Mouse (Mus musculus) liver, embryonic 11.5 days (tissue): ENCODE data around the gene Tnni3k. TPM values are rescaled to one million over a fixed set of nuclear protein-coding genes. Genes with fewer than 3 reads are reported as not detected.

ENCODE experiments used
- ATAC-seq: fragments of 200-750 bp; cut with Nextera tagmentation; replicated peaks from 2 replicates; pipeline ENCODE4 v1.8.0; 2017; ENCODE audit warnings: moderate number of reproducible peaks, mild to moderate bottlenecking, moderate TSS enrichment, moderate library complexity; ENCODE audit not compliant: low FRiP score
- DNase-seq: peaks from one replicate; pipeline ENCODE4 v3.0.0-alpha.2; 2017; ENCODE audit warnings: low spot score
- H3K27ac ChIP-seq: fragments of 300-500 bp; sonication (generic); 2 replicates; pipeline ENCODE4 v1.5.1; 2014; ENCODE audit warnings: mild to moderate bottlenecking, low read depth, low read length, control low read depth
- H3K27me3 ChIP-seq: fragments of 300-500 bp; sonication (generic); replicated peaks from 2 replicates; pipeline ENCODE4 v1.6.1; 2014; ENCODE audit warnings: low read length, mixed read lengths; ENCODE audit not compliant: control insufficient read depth, insufficient read depth
- H3K36me3 ChIP-seq: fragments of 300-500 bp; sonication (generic); 2 replicates; pipeline ENCODE4 v1.6.1; 2014; ENCODE audit warnings: mild to moderate bottlenecking, low read length, moderate library complexity, mixed read lengths; ENCODE audit not compliant: control insufficient read depth, insufficient read depth
- H3K4me1 ChIP-seq: fragments of 300-500 bp; sonication (generic); replicated peaks from 2 replicates; pipeline ENCODE4 v1.6.1; 2014; ENCODE audit warnings: low read length, mixed read lengths; ENCODE audit not compliant: control insufficient read depth, insufficient read depth
- H3K4me2 ChIP-seq: fragments of 300-500 bp; sonication (generic); 2 replicates; pipeline ENCODE4 v1.6.1; 2014; ENCODE audit warnings: mild to moderate bottlenecking, control low read depth, moderate library complexity
- H3K4me3 ChIP-seq: fragments of 300-500 bp; sonication (generic); 2 replicates; pipeline ENCODE4 v1.5.1; 2014; ENCODE audit warnings: low read depth, low read length, control low read depth
- H3K9ac ChIP-seq: fragments of 300-500 bp; sonication (generic); 2 replicates; pipeline ENCODE4 v1.6.1; 2014; ENCODE audit warnings: low read depth, low read length, control low read depth
- H3K9me3 ChIP-seq: fragments of 300-500 bp; sonication (generic); 2 replicates; pipeline ENCODE4 v1.6.1; 2016; ENCODE audit warnings: low read length, inconsistent platforms, mixed read lengths; ENCODE audit not compliant: control insufficient read depth
- WGBS: fragments of 180-500 bp; shearing (Covaris S2); extraction: QIAGEN DNeasy Blood & Tissue Kit; methylation state at CpG from one replicate; pipeline ENCODE4 v1.1.7; 2014; 5-methylcytosine and 5-hydroxymethylcytosine counted together
- polyA plus RNA-seq: library from polyadenylated mRNA; unstranded; fragments of >200 nt; fragmentation: Nextera tagmentation; extraction: Ambion mirVana; gene quantifications from 2 replicates; pipeline ENCODE4 v1.2.1, GENCODE M21; 2014

Tnni3k gene
- polyA plus RNA-seq, 1 experiment from 2014 or later, result 0.14 TPM

DNA sequence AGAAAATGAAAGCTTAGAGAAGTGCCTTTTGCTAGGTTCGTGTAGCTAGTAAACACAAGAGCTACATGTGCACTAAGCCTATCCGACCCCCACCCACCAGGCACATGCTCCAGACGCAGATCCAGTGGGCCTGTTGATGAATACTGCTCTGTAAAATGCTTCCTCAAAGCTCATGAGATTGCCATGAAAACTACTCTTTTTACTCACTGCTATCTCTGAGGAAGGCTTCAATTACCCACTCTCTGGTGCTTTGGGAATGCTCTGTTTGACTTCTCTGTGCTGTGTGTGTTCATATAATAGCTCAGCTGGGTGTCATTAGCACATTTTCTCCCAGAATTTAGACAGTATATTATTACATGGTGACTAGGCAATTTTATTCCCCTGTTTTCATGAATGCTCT lies 297.1 kb downstream of the Tnni3k start:
- Histone ChIP-seq H3K36me3 (no peaks in the 10 kb centered on the region), H3K9ac (no peak overlapping the region), H3K4me1 (no peaks in the 10 kb centered on the region), H3K27ac (no peak overlapping the region), H3K9me3 (no peaks in the 10 kb centered on the region), H3K27me3 (no peaks in the 10 kb centered on the region), H3K4me2 (no peak overlapping the region), H3K4me3 (no peak overlapping the region)
- 84% methylated on average over 3 of the region's 3 CpGs for WGBS
- ATAC-seq (no peak), DNase-seq (no peak)

DNA sequence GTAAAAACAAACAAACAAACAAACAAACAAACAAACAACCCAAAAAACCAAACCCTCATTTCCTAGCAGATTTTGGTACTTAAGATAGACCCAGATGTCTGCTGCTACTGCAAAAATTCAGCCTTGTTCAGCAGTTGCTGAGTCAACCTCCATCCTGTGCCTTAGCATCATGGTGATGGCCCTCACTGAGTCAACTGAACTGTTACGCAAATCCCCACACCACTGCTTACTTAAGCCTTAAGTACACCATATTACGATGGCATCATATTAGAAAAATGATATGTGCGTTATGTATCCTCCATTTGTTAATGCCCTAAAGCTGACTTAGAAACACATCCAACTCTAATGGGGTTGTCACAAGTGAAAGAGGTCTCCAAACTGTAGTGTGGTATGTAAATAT lies 300.0 kb downstream of the Tnni3k start:
- no peak for ATAC-seq
- H3K9me3 ChIP-seq, result no peaks in the 10 kb centered on the region
- WGBS, result 87% methylated on average over 3 of the region's 3 CpGs
- H3K4me1 ChIP-seq, result no peaks in the 10 kb centered on the region
- H3K9ac ChIP-seq, result no peak overlapping the region
- H3K27me3 ChIP-seq, result no peaks in the 10 kb centered on the region
- no peak overlapping the region for H3K4me2 ChIP-seq
- no peak overlapping the region for H3K27ac ChIP-seq
- no peaks in the 10 kb centered on the region for H3K36me3 ChIP-seq
- no peak for DNase-seq
- H3K4me3 ChIP-seq, result no peak overlapping the region

DNA sequence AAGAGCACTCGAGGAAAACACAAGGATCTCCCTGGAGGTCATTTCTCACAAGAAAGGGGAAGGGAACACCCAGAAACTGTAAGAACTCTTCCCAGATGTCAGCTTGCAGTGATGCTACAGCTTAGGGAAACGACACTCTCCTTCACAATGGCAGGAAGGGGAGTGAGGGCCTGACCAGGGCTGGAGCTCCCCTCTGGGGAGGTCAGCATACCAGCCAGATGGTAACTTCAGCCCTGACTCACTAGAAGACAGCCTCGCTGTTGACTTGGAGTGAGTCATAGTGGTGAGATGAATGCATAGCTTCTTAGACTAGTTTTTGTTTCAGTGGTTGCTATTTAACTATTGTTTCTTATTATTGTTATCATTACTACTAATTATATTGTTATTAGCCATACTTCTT lies 300.7 kb downstream of the Tnni3k start:
- no peak for ATAC-seq
- H3K4me1 ChIP-seq, result no peaks in the 10 kb centered on the region

DNA sequence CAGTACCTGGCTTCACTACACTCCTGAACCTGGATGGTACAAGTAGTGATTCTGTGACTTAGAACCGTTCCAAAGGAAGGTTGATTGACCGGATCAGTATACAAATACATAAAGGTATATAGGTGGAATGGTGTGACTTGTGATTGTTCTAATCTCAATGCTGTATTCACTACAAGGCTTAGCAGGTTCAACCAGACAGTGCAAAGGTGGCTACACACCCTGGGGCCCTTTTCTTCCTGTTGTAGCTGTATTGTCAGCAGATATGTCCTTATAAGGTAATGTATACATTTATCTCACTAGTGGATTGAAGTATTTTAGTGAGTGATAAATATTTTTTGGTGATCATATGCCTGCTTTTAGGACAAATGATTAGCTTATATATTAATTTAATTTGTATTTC lies 310.9 kb downstream of the Tnni3k start:
- Histone ChIP-seq H3K9me3 (no peaks in the 10 kb centered on the region), H3K4me1 (no peaks in the 10 kb centered on the region), H3K4me2 (no peak overlapping the region), H3K9ac (no peak overlapping the region), H3K27ac (no peak overlapping the region), H3K36me3 (no peaks in the 10 kb centered on the region), H3K27me3 (no peaks in the 10 kb centered on the region), H3K4me3 (no peak overlapping the region)
- ATAC-seq (no peak), DNase-seq (no peak)
- WGBS, result 73% methylated on average over 2 of the region's 2 CpGs

More for the DNA sequence above, 300.7 kb downstream of the Tnni3k start:
- Histone ChIP-seq H3K4me3 (no peak overlapping the region), H3K9me3 (no peaks in the 10 kb centered on the region), H3K36me3 (no peaks in the 10 kb centered on the region), H3K27me3 (no peaks in the 10 kb centered on the region), H3K4me2 (no peak overlapping the region), H3K9ac (no peak overlapping the region), H3K27ac (no peak overlapping the region)
- WGBS, result 37% methylated on average over 3 of the region's 3 CpGs
- DNase-seq, result no peak

DNA sequence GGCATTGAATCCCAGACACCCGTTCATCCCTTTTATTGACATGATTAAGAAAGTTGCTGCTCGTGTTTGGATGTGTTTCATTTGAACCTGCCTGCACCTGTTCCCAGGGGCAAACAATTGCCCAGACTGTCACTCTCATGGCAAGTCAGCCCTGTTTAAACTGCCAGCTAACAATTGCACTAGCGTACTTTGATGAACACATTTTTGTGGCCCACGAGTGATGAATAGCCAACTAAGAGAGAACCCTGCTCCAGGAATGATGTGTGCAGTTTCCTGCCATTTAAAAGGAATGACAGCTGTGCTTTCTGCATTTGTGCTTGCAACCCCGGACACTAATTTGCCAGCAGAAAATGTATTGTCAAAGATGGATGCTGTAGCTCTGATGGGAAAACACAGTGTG lies 312.3 kb downstream of the Tnni3k start:
- no peak overlapping the region for H3K4me3 ChIP-seq
- H3K4me1 ChIP-seq, result no peaks in the 10 kb centered on the region
- no peaks in the 10 kb centered on the region for H3K36me3 ChIP-seq
- no peak for ATAC-seq
- H3K27ac ChIP-seq, result no peak overlapping the region
- no peaks in the 10 kb centered on the region for H3K27me3 ChIP-seq
- no peak for DNase-seq
- no peaks in the 10 kb centered on the region for H3K9me3 ChIP-seq
- no peak overlapping the region for H3K9ac ChIP-seq
- WGBS, result 73% methylated on average over 5 of the region's 5 CpGs
- no peak overlapping the region for H3K4me2 ChIP-seq

DNA sequence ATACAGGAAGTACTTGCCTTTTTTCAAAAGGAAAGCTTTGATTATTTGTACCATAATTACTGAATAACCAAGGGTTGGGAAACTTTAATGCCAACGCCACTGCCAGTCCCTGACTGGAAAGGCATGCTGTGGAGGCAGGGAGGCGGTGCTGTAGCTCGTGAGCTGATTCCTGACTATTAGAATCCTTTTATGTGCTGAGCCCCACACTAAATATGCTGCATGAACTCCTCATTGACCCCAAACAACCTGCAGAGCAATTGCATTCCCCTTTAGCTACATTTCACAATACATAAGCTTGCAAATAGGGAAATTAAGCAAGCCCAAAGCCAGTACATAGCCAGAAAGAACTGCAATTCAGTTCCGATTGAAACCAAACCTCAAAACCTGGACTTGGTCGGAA lies 313.7 kb downstream of the Tnni3k start:
- no peak overlapping the region for H3K9ac ChIP-seq
- ATAC-seq, result no peak
- no peaks in the 10 kb centered on the region for H3K36me3 ChIP-seq
- no peaks in the 10 kb centered on the region for H3K9me3 ChIP-seq
- no peak overlapping the region for H3K4me3 ChIP-seq
- WGBS, result 80% methylated on average over 5 of the region's 5 CpGs
- H3K27ac ChIP-seq, result no peak overlapping the region
- H3K4me2 ChIP-seq, result no peak overlapping the region
- H3K4me1 ChIP-seq, result no peaks in the 10 kb centered on the region
- no peak for DNase-seq
- no peaks in the 10 kb centered on the region for H3K27me3 ChIP-seq

Other genes starting within 250 kb of the Tnni3k start
- 12.7 and 17.1 TPM in 2 replicates for gene Fpgt, start 38.0 kb upstream of the Tnni3k start, polyA plus RNA-seq
- gene Lrriq3, start 38.0 kb upstream of the Tnni3k start, polyA plus RNA-seq, result 0.30 and 0.48 TPM in 2 replicates